Mouse (Mus musculus): ENCODE results near the gene Pabpc6. TPM values are rescaled to one million over a fixed set of nuclear protein-coding genes. Genes with fewer than 3 reads are reported as not detected.

Gene Pabpc6
- polyA plus RNA-seq, 1 experiment from 2014 or later: not detected

GRCm38 (mm10) chr17:9632140-9632539 is 37.4 kb downstream of the Pabpc6 start:
- no peaks in the 10 kb centered on the region for H3K9me3 ChIP-seq (ENCODE audit: control insufficient read depth, low read depth, low read length)
- 59% methylated on average over 5 of the region's 5 CpGs for WGBS
- no peak overlapping the region for H3K4me2 ChIP-seq (replicated peaks; ENCODE audit: low read depth, low read length)
- H3K4me3 ChIP-seq (ENCODE audit: low read depth, low read length): no peak overlapping the region
- no peak for ATAC-seq (ENCODE audit: insufficient number of reproducible peaks, insufficient read depth, low FRiP score, low read depth)
- no peak overlapping the region for H3K9ac ChIP-seq (replicated peaks; ENCODE audit: low read depth, low read length)
- H3K4me1 ChIP-seq (ENCODE audit: control insufficient read depth, insufficient read depth, low read length): no peaks in the 10 kb centered on the region
- H3K36me3 ChIP-seq (ENCODE audit: control insufficient read depth, insufficient read depth, low read length): no peaks in the 10 kb centered on the region
- H3K27me3 ChIP-seq (ENCODE audit: control insufficient read depth, insufficient read depth, low read length): no peaks in the 10 kb centered on the region
- H3K27ac ChIP-seq (ENCODE audit: low read length): no peak overlapping the region

DNA sequence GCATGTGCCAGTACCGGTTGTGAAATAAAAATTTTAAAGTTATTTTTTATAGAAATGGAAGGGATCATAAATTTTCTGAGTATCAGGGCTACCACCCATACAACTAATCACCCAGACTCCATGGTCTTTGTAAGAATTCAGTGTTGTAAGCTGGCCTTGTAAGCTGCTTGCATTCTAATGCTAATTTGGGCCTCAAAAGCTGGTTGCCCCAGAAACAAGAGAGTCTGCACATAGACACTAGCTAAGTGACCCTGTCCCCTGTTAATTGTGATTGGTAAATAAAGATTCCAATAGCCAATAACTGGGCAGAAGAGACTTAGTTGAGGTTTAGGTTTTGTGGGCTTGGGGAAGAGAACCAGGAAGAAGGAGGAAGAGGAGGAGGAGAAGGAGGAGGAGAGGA is 38.4 kb downstream of the Pabpc6 start:
- WGBS: 95% methylated on average over 1 of the region's 1 CpGs
- H3K27ac ChIP-seq (ENCODE audit: low read length): no peak overlapping the region
- H3K27me3 ChIP-seq (ENCODE audit: control insufficient read depth, insufficient read depth, low read length): no peaks in the 10 kb centered on the region
- H3K4me3 ChIP-seq (ENCODE audit: low read depth, low read length): no peak overlapping the region
- no peaks in the 10 kb centered on the region for H3K4me1 ChIP-seq (ENCODE audit: control insufficient read depth, insufficient read depth, low read length)
- no peak overlapping the region for H3K9ac ChIP-seq (replicated peaks; ENCODE audit: low read depth, low read length)
- H3K36me3 ChIP-seq (ENCODE audit: control insufficient read depth, insufficient read depth, low read length): no peaks in the 10 kb centered on the region
- ATAC-seq (ENCODE audit: insufficient number of reproducible peaks, insufficient read depth, low FRiP score, low read depth): no peak
- H3K9me3 ChIP-seq (ENCODE audit: control insufficient read depth, low read depth, low read length): no peaks in the 10 kb centered on the region
- no peak overlapping the region for H3K4me2 ChIP-seq (replicated peaks; ENCODE audit: low read depth, low read length)

DNA sequence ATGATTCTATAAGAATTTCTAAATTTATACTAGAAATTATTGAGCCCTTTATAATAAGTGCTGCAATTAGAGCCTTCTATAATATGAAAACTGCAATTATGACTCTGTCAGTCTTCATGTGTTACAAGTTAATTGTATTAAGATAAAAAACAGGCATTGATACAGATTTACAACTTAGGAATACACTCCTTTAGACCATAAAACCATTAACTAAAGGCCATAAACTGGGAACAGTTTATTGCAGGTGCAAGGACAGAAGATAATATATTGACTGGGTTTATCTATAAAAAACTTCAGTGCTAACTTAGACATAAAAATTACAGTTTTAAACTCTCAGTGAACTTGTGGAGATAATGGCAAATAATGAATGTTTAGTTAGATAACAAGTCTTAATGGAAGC is 42.5 kb downstream of the Pabpc6 start:
- no peaks in the 10 kb centered on the region for H3K36me3 ChIP-seq (ENCODE audit: control insufficient read depth, insufficient read depth, low read length)
- H3K4me1 ChIP-seq (ENCODE audit: control insufficient read depth, insufficient read depth, low read length): no peaks in the 10 kb centered on the region
- H3K27ac ChIP-seq (ENCODE audit: low read length): no peak overlapping the region
- no peak overlapping the region for H3K9ac ChIP-seq (replicated peaks; ENCODE audit: low read depth, low read length)
- H3K9me3 ChIP-seq (ENCODE audit: control insufficient read depth, low read depth, low read length): no peaks in the 10 kb centered on the region
- H3K4me2 ChIP-seq (replicated peaks; ENCODE audit: low read depth, low read length): no peak overlapping the region
- H3K27me3 ChIP-seq (ENCODE audit: control insufficient read depth, insufficient read depth, low read length): no peaks in the 10 kb centered on the region
- ATAC-seq (ENCODE audit: insufficient number of reproducible peaks, insufficient read depth, low FRiP score, low read depth): no peak
- H3K4me3 ChIP-seq (ENCODE audit: low read depth, low read length): no peak overlapping the region

Other genes with a start within 250 kb of the Pabpc6 start
- not detected in 2 replicates for gene Gm17728, start 247.7 kb downstream of the Pabpc6 start, polyA plus RNA-seq (2014; fragmentation: Nextera tagmentation; extraction: Ambion mirVana)

Measured in stomach, embryonic 14.5 days (tissue).